Mouse (Mus musculus) heart, embryonic 11.5 days (tissue): ENCODE results near the gene Clec2l. TPM values are rescaled to one million over a fixed set of nuclear protein-coding genes. Genes with fewer than 3 reads are reported as not detected.

ENCODE experiments used
- ATAC-seq: fragments of 200-750 bp; cut with Nextera tagmentation; replicated peaks from 2 replicates; pipeline ENCODE4 v1.8.0; 2017; ENCODE audit warnings: moderate library complexity; ENCODE audit not compliant: insufficient number of reproducible peaks, low FRiP score, low TSS enrichment
- H3K27ac ChIP-seq: fragments of 300-500 bp; sonication (generic); 2 replicates; pipeline ENCODE4 v1.5.1; 2014; ENCODE audit warnings: mild to moderate bottlenecking, low read depth, low read length
- H3K27me3 ChIP-seq: fragments of 300-500 bp; sonication (generic); 2 replicates; pipeline ENCODE4 v1.6.1; 2014; ENCODE audit warnings: mild to moderate bottlenecking, low read length, mixed read lengths; ENCODE audit not compliant: control insufficient read depth, insufficient read depth
- H3K36me3 ChIP-seq: fragments of 300-500 bp; sonication (generic); 2 replicates; pipeline ENCODE4 v1.6.1; 2014; ENCODE audit warnings: mild to moderate bottlenecking, low read length, moderate library complexity, mixed read lengths; ENCODE audit not compliant: control insufficient read depth, insufficient read depth
- H3K4me1 ChIP-seq: fragments of 300-500 bp; sonication (generic); 2 replicates; pipeline ENCODE4 v1.6.1; 2014; ENCODE audit warnings: low read length; ENCODE audit not compliant: control insufficient read depth, insufficient read depth
- H3K4me2 ChIP-seq: fragments of 300-500 bp; sonication (generic); 2 replicates; pipeline ENCODE4 v1.6.1; 2014; ENCODE audit warnings: mild to moderate bottlenecking, moderate library complexity
- H3K4me3 ChIP-seq: fragments of 300-500 bp; sonication (generic); 2 replicates; pipeline ENCODE4 v1.5.1; 2014; ENCODE audit warnings: low read depth, low read length
- H3K9ac ChIP-seq: fragments of 300-500 bp; sonication (generic); 2 replicates; pipeline ENCODE4 v1.6.1; 2014; ENCODE audit warnings: mild to moderate bottlenecking, low read depth, low read length, moderate library complexity
- H3K9me3 ChIP-seq: fragments of 300-500 bp; sonication (generic); replicated peaks from 2 replicates; pipeline ENCODE4 v1.6.1; 2016; ENCODE audit warnings: low read length; ENCODE audit not compliant: control insufficient read depth
- WGBS: fragments of 180-500 bp; shearing (Covaris S2); extraction: QIAGEN DNeasy Blood & Tissue Kit; methylation state at CpG from one replicate; pipeline ENCODE4 v1.1.7; 2014; ENCODE audit not compliant: insufficient replicate concordance; 5-methylcytosine and 5-hydroxymethylcytosine counted together
- polyA plus RNA-seq: library from polyadenylated mRNA; unstranded; fragments of >200 nt; fragmentation: Nextera tagmentation; extraction: Ambion mirVana; gene quantifications from 2 replicates; pipeline ENCODE4 v1.2.1, GENCODE M21; 2014

Clec2l gene
- polyA plus RNA-seq, result 0.80 and 1.1 TPM in 2 replicates

DNA sequence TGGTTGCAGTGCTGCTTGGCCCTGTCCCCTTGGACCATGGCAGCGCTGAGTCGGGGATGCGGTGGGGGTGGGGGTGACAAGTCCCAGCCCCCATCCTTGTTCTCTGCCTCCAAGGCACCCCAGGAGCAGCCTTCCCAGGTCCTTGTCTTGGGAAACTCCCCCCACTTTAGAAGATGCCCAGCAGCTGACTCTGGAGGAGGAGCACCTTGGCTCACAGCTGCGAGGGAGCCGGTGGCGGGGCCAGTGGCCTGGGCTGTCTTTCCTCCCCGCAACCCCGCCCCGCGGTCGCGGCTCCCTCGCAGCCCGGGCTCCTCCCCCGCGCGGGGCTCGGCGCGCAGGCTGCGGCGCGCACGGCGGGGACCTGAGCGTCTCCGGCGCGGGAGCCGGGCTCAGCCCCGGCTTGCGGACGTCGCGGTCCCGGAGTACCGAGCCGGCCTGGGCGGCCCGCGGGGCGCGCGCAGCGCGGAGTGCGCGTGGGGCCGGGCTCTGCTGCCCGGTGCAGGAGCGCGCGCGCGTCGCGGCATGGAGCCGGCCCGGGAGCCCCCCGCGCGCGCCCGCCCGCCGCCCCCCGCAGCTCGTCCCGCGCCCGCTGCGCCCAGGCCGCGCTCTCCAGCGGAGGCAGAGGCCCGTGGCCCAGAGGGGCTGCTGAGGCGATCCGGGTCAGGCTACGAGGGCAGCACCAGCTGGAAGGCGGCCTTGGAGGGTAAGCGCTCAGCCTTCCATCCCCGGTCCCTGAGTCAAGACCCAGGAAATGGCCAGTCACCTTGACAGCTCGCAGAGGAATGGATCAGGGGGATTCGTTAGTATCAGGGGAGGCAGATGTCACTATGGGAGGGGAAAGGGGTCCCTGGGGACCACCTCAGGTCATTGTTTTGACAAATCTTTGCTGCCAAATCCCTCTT, at the start of gene Clec2l:
Clec2l (plus strand) TSS at position 356 of the 902 bp plus-strand sequence.
- no peaks in the 10 kb centered on the region for H3K36me3 ChIP-seq
- 0 out of 2 replicates have a peak, but pooled peaks cover 2% of the 10 kb centered on the region for H3K4me1 ChIP-seq
- under 1% methylated on average over 59 of the region's 84 CpGs for WGBS
- H3K9me3 ChIP-seq, result no peaks in the 10 kb centered on the region
- no peak within 1 kb of the TSS for H3K27ac ChIP-seq
- peak within 1 kb of the TSS; percentile 69 for H3K9ac ChIP-seq
- H3K27me3 ChIP-seq, result peaks cover 50% of the 10 kb centered on the region
- H3K4me2 ChIP-seq, result peak within 1 kb of the TSS; percentile 96
- no peak for ATAC-seq
- H3K4me3 ChIP-seq, result peak within 1 kb of the TSS; percentile 66

DNA sequence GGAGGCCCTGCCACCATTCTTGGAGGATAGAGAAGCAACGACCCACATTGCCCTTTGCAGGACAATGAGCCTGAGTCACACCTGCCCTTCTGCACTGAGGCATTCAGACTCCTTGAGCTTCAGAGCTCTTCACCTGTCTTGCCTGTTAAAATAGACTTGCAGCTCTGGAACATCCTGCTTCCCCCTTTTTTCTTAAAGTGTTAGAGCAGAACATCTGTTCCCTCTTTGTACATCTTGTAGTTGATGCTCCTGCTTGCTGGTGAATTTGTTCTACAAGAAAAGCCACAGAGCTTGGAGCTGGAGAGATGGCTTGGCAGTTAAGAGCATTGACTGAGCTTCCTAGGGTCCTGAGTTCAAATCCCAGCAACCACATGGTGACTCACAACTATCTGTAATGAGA, 40.5 kb upstream of the Clec2l start:
- H3K4me1 ChIP-seq, result peaks cover 10% of the 10 kb centered on the region; the same call in 1 of the 2 replicates
- WGBS, result 84% methylated on average over 1 of the region's 1 CpGs
- H3K27ac ChIP-seq, result no peak overlapping the region
- H3K36me3 ChIP-seq, result peaks cover 21% of the 10 kb centered on the region
- H3K4me2 ChIP-seq, result no peak overlapping the region
- H3K9me3 ChIP-seq, result no peaks in the 10 kb centered on the region
- ATAC-seq, result no peak
- H3K4me3 ChIP-seq, result no peak overlapping the region
- H3K27me3 ChIP-seq, result no peaks in the 10 kb centered on the region
- no peak overlapping the region for H3K9ac ChIP-seq

GRCm38 (mm10) chr6:38623457-38623856, 39.4 kb upstream of the Clec2l start:
- H3K9ac ChIP-seq, result no peak overlapping the region
- H3K9me3 ChIP-seq, result no peaks in the 10 kb centered on the region
- no peaks in the 10 kb centered on the region for H3K27me3 ChIP-seq
- WGBS, result 44% methylated on average over 2 of the region's 2 CpGs
- no peak overlapping the region for H3K4me2 ChIP-seq
- no peak overlapping the region for H3K4me3 ChIP-seq
- peaks cover 10% of the 10 kb centered on the region; the same call in 1 of the 2 replicates for H3K4me1 ChIP-seq
- ATAC-seq, result 0 out of 2 replicates have a peak, but pooled peaks have one; percentile 31
- peaks cover 11% of the 10 kb centered on the region; the same call in 1 of the 2 replicates for H3K36me3 ChIP-seq
- peak overlapping the region; percentile 1; the same call in 1 of the 2 replicates for H3K27ac ChIP-seq

DNA sequence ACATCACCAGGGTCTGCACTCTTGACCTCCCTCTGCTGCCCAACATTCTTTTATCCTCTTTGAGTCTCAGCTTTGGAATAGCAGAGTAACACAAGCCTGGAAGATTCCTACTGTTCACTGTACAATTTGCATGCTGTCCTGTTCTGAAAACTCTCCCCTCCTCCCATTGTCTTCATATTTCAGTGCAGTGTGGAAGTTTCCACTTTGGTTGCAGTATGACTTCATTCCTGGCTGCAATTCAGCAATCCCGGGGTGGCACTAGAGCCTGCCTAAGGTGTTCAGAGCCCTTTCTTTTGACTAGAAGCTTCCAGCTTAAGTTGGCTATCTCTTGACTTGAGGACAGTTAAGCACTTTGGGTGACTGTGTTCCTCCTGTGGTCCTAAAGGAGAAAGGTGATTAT, 38.4 kb upstream of the Clec2l start:
- Histone ChIP-seq H3K9me3 (no peaks in the 10 kb centered on the region), H3K4me2 (no peak overlapping the region), H3K9ac (no peak overlapping the region), H3K36me3 (0 out of 2 replicates have a peak, but pooled peaks cover 7% of the 10 kb centered on the region), H3K4me3 (no peak overlapping the region), H3K27ac (no peak overlapping the region), H3K27me3 (no peaks in the 10 kb centered on the region), H3K4me1 (peaks cover 10% of the 10 kb centered on the region; the same call in 1 of the 2 replicates)
- WGBS, result 66% methylated on average over 1 of the region's 1 CpGs
- no peak for ATAC-seq

DNA sequence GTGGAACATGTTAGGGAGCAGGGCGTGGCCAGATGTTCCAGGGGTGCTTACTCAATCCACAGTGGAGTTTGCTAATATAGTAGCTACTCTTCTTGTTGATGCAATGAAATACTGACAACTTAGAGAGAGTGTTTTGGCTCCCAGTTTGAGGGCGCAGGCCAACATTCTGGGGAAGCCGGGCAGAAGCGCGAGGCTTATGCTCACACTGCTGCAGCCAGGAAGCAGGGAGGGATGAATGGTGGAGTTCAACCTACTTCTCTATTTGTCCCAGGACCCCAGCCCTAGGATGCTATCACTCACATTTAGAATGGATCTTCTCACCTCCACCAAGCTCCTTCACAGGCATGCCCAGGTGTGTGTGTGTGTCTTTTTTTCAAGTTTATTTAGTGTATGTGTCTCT, 36.8 kb upstream of the Clec2l start:
- no peak for ATAC-seq
- H3K4me3 ChIP-seq, result no peak overlapping the region

GRCm38 (mm10) chr6:38627081-38627480, 35.8 kb upstream of the Clec2l start:
- 96% methylated on average over 4 of the region's 4 CpGs for WGBS
- H3K4me1 ChIP-seq, result peaks cover 10% of the 10 kb centered on the region; the same call in 1 of the 2 replicates
- no peak overlapping the region for H3K4me2 ChIP-seq
- H3K27me3 ChIP-seq, result peaks cover 2% of the 10 kb centered on the region; the same call in 1 of the 2 replicates
- no peak overlapping the region for H3K9ac ChIP-seq
- H3K36me3 ChIP-seq, result no peaks in the 10 kb centered on the region
- H3K27ac ChIP-seq, result no peak overlapping the region
- no peak overlapping the region for H3K4me3 ChIP-seq
- no peaks in the 10 kb centered on the region for H3K9me3 ChIP-seq
- no peak for ATAC-seq

More for the DNA sequence above, 36.8 kb upstream of the Clec2l start:
- Histone ChIP-seq H3K27ac (no peak overlapping the region), H3K27me3 (no peaks in the 10 kb centered on the region), H3K36me3 (no peaks in the 10 kb centered on the region), H3K9ac (no peak overlapping the region), H3K4me2 (no peak overlapping the region), H3K4me1 (peaks cover 10% of the 10 kb centered on the region; the same call in 1 of the 2 replicates), H3K9me3 (no peaks in the 10 kb centered on the region)
- 93% methylated on average over 5 of the region's 5 CpGs for WGBS

- H3K36me3 ChIP-seq, result no peaks in the 10 kb centered on the region
- H3K27ac ChIP-seq, result no peak overlapping the region
- H3K9ac ChIP-seq, result no peak overlapping the region
- H3K9me3 ChIP-seq, result no peaks in the 10 kb centered on the region
- no peak for ATAC-seq
- H3K27me3 ChIP-seq, result peaks cover 4% of the 10 kb centered on the region; the same call in 1 of the 2 replicates
- H3K4me1 ChIP-seq, result peaks cover 10% of the 10 kb centered on the region; the same call in 1 of the 2 replicates
- WGBS, result 88% methylated on average over 4 of the region's 4 CpGs
- no peak overlapping the region for H3K4me3 ChIP-seq
- H3K4me2 ChIP-seq, result no peak overlapping the region
Observed at GRCm38 (mm10) chr6:38627486-38627885, 35.4 kb upstream of the Clec2l start.

GRCm38 (mm10) chr6:38629556-38629955, 33.3 kb upstream of the Clec2l start:
- H3K27ac ChIP-seq, result no peak overlapping the region
- H3K4me1 ChIP-seq, result no peaks in the 10 kb centered on the region
- ATAC-seq, result no peak
- peaks cover 18% of the 10 kb centered on the region for H3K27me3 ChIP-seq
- no peak overlapping the region for H3K4me3 ChIP-seq
- H3K4me2 ChIP-seq, result no peak overlapping the region
- 77% methylated on average over 1 of the region's 1 CpGs for WGBS
- H3K9me3 ChIP-seq, result no peaks in the 10 kb centered on the region
- H3K9ac ChIP-seq, result no peak overlapping the region
- no peaks in the 10 kb centered on the region for H3K36me3 ChIP-seq
